Mouse (Mus musculus) G1E (cell line): Measurements from ENCODE around the gene Best1. TPM values are rescaled to one million over a fixed set of nuclear protein-coding genes. Genes with fewer than 3 reads are reported as not detected.
A peak's percentile ranks its signal among the peaks of the same experiment; 100 is the strongest.

Experiments used
- ATAC-seq: 2 replicates; pipeline ENCODE4 v1.8.0; 2016; ENCODE audit warnings: mild to moderate bottlenecking; ENCODE audit not compliant: insufficient number of reproducible peaks, poor library complexity, low FRiP score, severe bottlenecking; ENCODE audit errors: extremely low read depth
- DNase-seq: peaks from one replicate; pipeline ENCODE4 v3.0.0; 2012; ENCODE audit warnings: low spot score
- H3K27me3 ChIP-seq: 2 replicates; pipeline ENCODE4 v1.6.1; 2012; ENCODE audit warnings: mild to moderate bottlenecking, low read length, inconsistent platforms; ENCODE audit not compliant: insufficient read depth
- H3K36me3 ChIP-seq: replicated peaks from 2 replicates; pipeline ENCODE3; 2012; ENCODE audit warnings: mild to moderate bottlenecking, inconsistent platforms
- H3K4me1 ChIP-seq: 2 replicates; pipeline ENCODE4 v1.6.1; 2012; ENCODE audit warnings: low read depth, low read length, inconsistent platforms, mixed read lengths; ENCODE audit not compliant: insufficient read depth
- H3K4me3 ChIP-seq: 2 replicates; pipeline ENCODE4 v1.5.1; 2012; ENCODE audit warnings: low read depth, mild to moderate bottlenecking, inconsistent platforms, low read length, moderate library complexity, mixed read lengths
- H3K9me3 ChIP-seq: replicated peaks from 2 replicates; pipeline ENCODE4 v1.6.1; 2012; ENCODE audit warnings: inconsistent platforms
- CTCF ChIP-seq: IDR thresholded peaks from 2 replicates; pipeline ENCODE4 v1.5.1; 2012; ENCODE audit warnings: low read depth, low read length, inconsistent platforms, mixed read lengths
- GATA1 ChIP-seq: IDR thresholded peaks from 2 replicates; pipeline ENCODE4 v1.6.1; 2012; ENCODE audit warnings: borderline replicate concordance, low read length, inconsistent platforms, mixed read lengths
- GATA2 ChIP-seq: IDR thresholded peaks from 2 replicates; pipeline ENCODE4 v1.6.1; 2012; ENCODE audit warnings: low read depth, low read length, inconsistent platforms, borderline replicate concordance
- POLR2AphosphoS5 ChIP-seq: IDR thresholded peaks from 2 replicates; pipeline ENCODE4 v1.6.1; 2012; ENCODE audit warnings: low read depth, low read length, inconsistent platforms; ENCODE audit not compliant: insufficient replicate concordance
- TAL1 ChIP-seq: conservative IDR thresholded peaks from 2 replicates; pipeline ENCODE4 v1.6.1; 2012; ENCODE audit warnings: low read depth, low read length, inconsistent platforms, mixed read lengths
- polyA plus RNA-seq: library from polyadenylated mRNA; stranded (reverse); fragments of >175 nt; gene quantifications from 2 replicates; pipeline ENCODE4 v1.2.3, GENCODE M21; 2012
- total RNA-seq, 2 experiments: library from RNA; stranded (forward) in 1 of 2; stranded (reverse) in 1 of 2; fragments of 200-1000 nt in 1 of 2; fragments of >200 nt in 1 of 2; fragmentation: Nextera tagmentation in 1 of 2; gene quantifications; 2 replicates each; pipeline ENCODE4 v1.2.3; 2014 to 2017

Gene Best1
- total and polyA plus RNA-seq, 3 experiments, result 0.03 to 0.22 TPM; not detected in 1

- Histone ChIP-seq H3K36me3 (no peaks in the 10 kb centered on the region), H3K4me1 (peaks cover 88% of the 10 kb centered on the region), H3K27me3 (no peaks in the 10 kb centered on the region), H3K9me3 (no peaks in the 10 kb centered on the region), H3K4me3 (no peak overlapping the region)
- DNase-seq (no peak), ATAC-seq (no peak)
- TF ChIP-seq TAL1 (no peak), GATA2 (no peak), GATA1 (no peak), CTCF (no peak)
Measured at GRCm38 (mm10) chr19:9941809-9942208, 59.6 kb downstream of the Best1 start.

- H3K4me1 ChIP-seq, result peaks cover 97% of the 10 kb centered on the region
- DNase-seq, result no peak
Measured at GRCm38 (mm10) chr19:9940903-9941302, 60.5 kb downstream of the Best1 start.

GRCm38 (mm10) chr19:9939841-9940240, 61.6 kb downstream of the Best1 start:
- Histone ChIP-seq H3K36me3 (no peaks in the 10 kb centered on the region), H3K4me3 (no peak overlapping the region), H3K27me3 (no peaks in the 10 kb centered on the region), H3K9me3 (no peaks in the 10 kb centered on the region), H3K4me1 (peaks cover 97% of the 10 kb centered on the region)
- no peak for TF ChIP-seq POLR2AphosphoS5
- no peak for DNase-seq
- no peak for ATAC-seq

More at GRCm38 (mm10) chr19:9940903-9941302, 60.5 kb downstream of the Best1 start:
- H3K9me3 ChIP-seq, result no peaks in the 10 kb centered on the region
- H3K36me3 ChIP-seq, result no peaks in the 10 kb centered on the region
- no peak overlapping the region for H3K4me3 ChIP-seq
- ATAC-seq, result no peak
- H3K27me3 ChIP-seq, result no peaks in the 10 kb centered on the region
- TF ChIP-seq GATA2 (no peak), GATA1 (no peak), TAL1 (no peak), CTCF (no peak), POLR2AphosphoS5 (no peak)

- H3K9me3 ChIP-seq, result no peaks in the 10 kb centered on the region
- no peaks in the 10 kb centered on the region for H3K27me3 ChIP-seq
- TF ChIP-seq GATA2 (no peak), TAL1 (0 out of 2 replicates have a peak, but pooled peaks have one; percentile 23)
- peak overlapping the region; percentile 63 for H3K4me3 ChIP-seq
- DNase-seq (peak; percentile 71), ATAC-seq (peak; percentile 80)
- H3K4me1 ChIP-seq, result peaks cover 95% of the 10 kb centered on the region
- H3K36me3 ChIP-seq, result no peaks in the 10 kb centered on the region
Measured at GRCm38 (mm10) chr19:9938824-9939303, 62.6 kb downstream of the Best1 start.

- no peak for TF ChIP-seq CTCF
- TF ChIP-seq TAL1, result no peak
- TF ChIP-seq GATA1, result no peak
- TF ChIP-seq POLR2AphosphoS5, result no peak
- H3K36me3 ChIP-seq, result no peaks in the 10 kb centered on the region
- no peaks in the 10 kb centered on the region for H3K9me3 ChIP-seq
- peak overlapping the region; percentile 63 for H3K4me3 ChIP-seq
- ATAC-seq, result no peak
- H3K27me3 ChIP-seq, result no peaks in the 10 kb centered on the region
- H3K4me1 ChIP-seq, result peaks cover 95% of the 10 kb centered on the region
- no peak for DNase-seq
Measured at GRCm38 (mm10) chr19:9938156-9938823, 63.1 kb downstream of the Best1 start.

- no peak for ATAC-seq
- DNase-seq, result no peak
- Histone ChIP-seq H3K4me1 (peaks cover 86% of the 10 kb centered on the region), H3K9me3 (no peaks in the 10 kb centered on the region), H3K36me3 (no peaks in the 10 kb centered on the region), H3K27me3 (no peaks in the 10 kb centered on the region), H3K4me3 (no peak overlapping the region; the same call in 1 of the 2 replicates)
- no peak for TF ChIP-seq CTCF
- no peak for TF ChIP-seq TAL1
- TF ChIP-seq GATA1, result no peak
- no peak for TF ChIP-seq POLR2AphosphoS5
- no peak for TF ChIP-seq GATA2
Measured at GRCm38 (mm10) chr19:9937428-9937827, 64.0 kb downstream of the Best1 start.

- Histone ChIP-seq H3K27me3 (no peaks in the 10 kb centered on the region), H3K9me3 (no peaks in the 10 kb centered on the region), H3K4me1 (peaks cover 86% of the 10 kb centered on the region), H3K4me3 (no peak overlapping the region; the same call in 1 of the 2 replicates), H3K36me3 (no peaks in the 10 kb centered on the region)
- no peak for DNase-seq
- TF ChIP-seq CTCF, result no peak
- no peak for ATAC-seq
Measured at GRCm38 (mm10) chr19:9936579-9936978, 64.9 kb downstream of the Best1 start.

Other genes with a start within 250 kb of the Best1 start
- not detected in 2 replicates for gene Scgb2a2, start 154.1 kb downstream of the Best1 start, total RNA-seq (2014; fragmentation: Nextera tagmentation)
- 0.17 TPM in 1 of 2 replicates, not detected in the other for gene Scgb2a2, start 154.1 kb downstream of the Best1 start, total RNA-seq (2017)
- gene Scgb2a2, start 154.1 kb downstream of the Best1 start, polyA plus RNA-seq, result not detected in 2 replicates
- gene Incenp, start 102.1 kb downstream of the Best1 start, total RNA-seq (2014; fragmentation: Nextera tagmentation), result 125 and 160 TPM in 2 replicates
- gene Incenp, start 102.1 kb downstream of the Best1 start, total RNA-seq (2017), result 73.2 and 83.8 TPM in 2 replicates
- 187 and 221 TPM in 2 replicates for gene Incenp, start 102.1 kb downstream of the Best1 start, polyA plus RNA-seq
- gene Fth1, start 21.0 kb downstream of the Best1 start, total RNA-seq (2014; fragmentation: Nextera tagmentation), result 2,660 and 2,681 TPM in 2 replicates
- 936 and 1,016 TPM in 2 replicates for gene Fth1, start 21.0 kb downstream of the Best1 start, total RNA-seq (2017)
- 28,412 and 34,236 TPM in 2 replicates for gene Fth1, start 21.0 kb downstream of the Best1 start, polyA plus RNA-seq
- 4.7 and 25.4 TPM in 2 replicates for gene Rab3il1, start within 50 bp of the Best1 start, total RNA-seq (2014; fragmentation: Nextera tagmentation)
- gene Rab3il1, start within 50 bp of the Best1 start, total RNA-seq (2017), result 2.7 and 3.1 TPM in 2 replicates
- 4.0 and 4.2 TPM in 2 replicates for gene Rab3il1, start within 50 bp of the Best1 start, polyA plus RNA-seq
- gene Fads3, start 39.9 kb upstream of the Best1 start, total RNA-seq (2014; fragmentation: Nextera tagmentation), result 32.8 and 41.8 TPM in 2 replicates
- gene Fads3, start 39.9 kb upstream of the Best1 start, total RNA-seq (2017), result 17.0 and 20.1 TPM in 2 replicates
- 46.6 and 48.8 TPM in 2 replicates for gene Fads3, start 39.9 kb upstream of the Best1 start, polyA plus RNA-seq
- 223 and 226 TPM in 2 replicates for gene Fads2, start 100.1 kb upstream of the Best1 start, total RNA-seq (2014; fragmentation: Nextera tagmentation)
- gene Fads2, start 100.1 kb upstream of the Best1 start, total RNA-seq (2017), result 182 and 199 TPM in 2 replicates
- gene Fads2, start 100.1 kb upstream of the Best1 start, polyA plus RNA-seq, result 223 and 275 TPM in 2 replicates
- gene Fads1, start 181.3 kb upstream of the Best1 start, total RNA-seq (2014; fragmentation: Nextera tagmentation), result 366 and 403 TPM in 2 replicates
- 143 and 145 TPM in 2 replicates for gene Fads1, start 181.3 kb upstream of the Best1 start, total RNA-seq (2017)
- gene Fads1, start 181.3 kb upstream of the Best1 start, polyA plus RNA-seq, result 298 and 307 TPM in 2 replicates
- 24.2 and 40.3 TPM in 2 replicates for gene Tmem258, start 202.4 kb upstream of the Best1 start, total RNA-seq (2014; fragmentation: Nextera tagmentation)
- gene Tmem258, start 202.4 kb upstream of the Best1 start, total RNA-seq (2017), result 178 and 219 TPM in 2 replicates
- gene Tmem258, start 202.4 kb upstream of the Best1 start, polyA plus RNA-seq, result 13.9 and 20.3 TPM in 2 replicates
- gene Fen1, start 202.5 kb upstream of the Best1 start, total RNA-seq (2014; fragmentation: Nextera tagmentation), result 23.1 and 30.8 TPM in 2 replicates
- gene Fen1, start 202.5 kb upstream of the Best1 start, total RNA-seq (2017), result 167 and 180 TPM in 2 replicates
- 51.2 and 86.3 TPM in 2 replicates for gene Fen1, start 202.5 kb upstream of the Best1 start, polyA plus RNA-seq
- gene Myrf, start 239.1 kb upstream of the Best1 start, total RNA-seq (2014; fragmentation: Nextera tagmentation), result not detected in 2 replicates
- gene Myrf, start 239.1 kb upstream of the Best1 start, total RNA-seq (2017), result 0.12 and 0.22 TPM in 2 replicates
- not detected in 2 replicates for gene Myrf, start 239.1 kb upstream of the Best1 start, polyA plus RNA-seq